Mouse (Mus musculus) neural tube, embryonic 14.5 days (tissue): ENCODE data around the gene Atp1a1. TPM values are rescaled to one million over a fixed set of nuclear protein-coding genes. Genes with fewer than 3 reads are reported as not detected.

ENCODE experiments used
- ATAC-seq: fragments of 200-750 bp; cut with Nextera tagmentation; 2 replicates; pipeline ENCODE4 v1.8.0; 2017; ENCODE audit warnings: low read depth, mild to moderate bottlenecking, moderate TSS enrichment, moderate library complexity
- H3K27ac ChIP-seq: fragments of 300-500 bp; sonication (generic); 2 replicates; pipeline ENCODE4 v1.5.1; 2014; ENCODE audit warnings: low read depth, mild to moderate bottlenecking, control low read depth, low read length, moderate library complexity, mixed read lengths
- H3K27me3 ChIP-seq: fragments of 300-500 bp; sonication (generic); 2 replicates; pipeline ENCODE4 v1.6.1; 2014; ENCODE audit warnings: low read length; ENCODE audit not compliant: control insufficient read depth, insufficient read depth
- H3K36me3 ChIP-seq: fragments of 300-500 bp; sonication (generic); 2 replicates; pipeline ENCODE4 v1.6.1; 2014; ENCODE audit warnings: low read length, mixed read lengths; ENCODE audit not compliant: control insufficient read depth, insufficient read depth
- H3K4me1 ChIP-seq: fragments of 300-500 bp; sonication (generic); 2 replicates; pipeline ENCODE4 v1.6.1; 2014; ENCODE audit warnings: low read length; ENCODE audit not compliant: control insufficient read depth, insufficient read depth
- H3K4me2 ChIP-seq: fragments of 300-500 bp; sonication (generic); 2 replicates; pipeline ENCODE4 v1.6.1; 2014; ENCODE audit warnings: mild to moderate bottlenecking, low read depth, low read length, control low read depth
- H3K4me3 ChIP-seq: fragments of 300-500 bp; sonication (generic); 2 replicates; pipeline ENCODE4 v1.5.1; 2014; ENCODE audit warnings: low read depth, low read length, control low read depth, mixed read lengths
- H3K9ac ChIP-seq: fragments of 300-500 bp; sonication (generic); replicated peaks from 2 replicates; pipeline ENCODE4 v1.6.1; 2014; ENCODE audit warnings: low read depth, mild to moderate bottlenecking, control low read depth, low read length, mixed read lengths
- H3K9me3 ChIP-seq: fragments of 300-500 bp; sonication (generic); 2 replicates; pipeline ENCODE4 v1.6.1; 2016; ENCODE audit warnings: low read length; ENCODE audit not compliant: control insufficient read depth
- WGBS: fragments of 180-500 bp; shearing (Covaris S2); extraction: QIAGEN DNeasy Blood & Tissue Kit; methylation state at CpG from one replicate; pipeline ENCODE4 v1.1.7; 2014; 5-methylcytosine and 5-hydroxymethylcytosine counted together
- polyA plus RNA-seq: library from polyadenylated mRNA; unstranded; fragments of >200 nt; fragmentation: Nextera tagmentation; extraction: Ambion mirVana; gene quantifications from 2 replicates; pipeline ENCODE4 v1.2.1, GENCODE M21; 2014

Atp1a1 gene
- polyA plus RNA-seq, 1 experiment from 2014 or later, result 105 TPM

DNA sequence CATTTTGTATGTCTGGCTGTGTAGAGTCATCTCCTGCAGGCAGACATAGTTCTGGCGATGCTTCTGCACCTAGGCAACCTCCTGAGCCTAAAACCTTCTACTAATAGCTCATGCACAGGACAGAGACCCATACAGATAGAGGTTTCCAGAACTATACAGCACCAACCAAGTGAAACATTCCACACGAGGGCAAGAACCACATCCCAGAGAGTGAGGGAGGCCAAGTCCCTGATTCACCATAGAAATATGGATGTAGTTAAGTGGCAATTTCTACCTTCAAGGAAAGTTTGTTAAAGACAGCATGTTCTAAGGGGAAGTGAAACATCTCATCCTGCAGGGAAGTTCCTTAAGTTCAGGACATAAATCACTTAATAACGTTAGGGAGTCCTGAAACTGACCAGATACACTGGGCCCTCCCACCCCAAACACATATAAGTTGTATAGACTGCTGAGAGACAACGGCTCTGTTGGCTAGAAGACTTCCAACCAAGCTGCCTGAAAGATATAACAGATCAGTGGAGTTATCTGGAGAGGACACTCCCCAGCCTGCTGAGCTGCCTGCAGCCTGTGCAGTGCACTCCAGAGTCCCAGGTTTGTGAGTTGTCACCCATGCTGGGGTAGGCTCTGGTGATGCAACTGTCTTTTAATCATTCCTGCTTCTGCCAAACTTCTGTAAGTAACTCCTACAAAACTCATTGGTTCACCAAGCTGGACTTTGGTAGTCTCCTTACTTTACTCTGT, 39.7 kb upstream of the Atp1a1 start:
- H3K27ac ChIP-seq, result no peak overlapping the region
- no peak overlapping the region for H3K9ac ChIP-seq
- WGBS, result 74% methylated on average over 4 of the region's 4 CpGs

DNA sequence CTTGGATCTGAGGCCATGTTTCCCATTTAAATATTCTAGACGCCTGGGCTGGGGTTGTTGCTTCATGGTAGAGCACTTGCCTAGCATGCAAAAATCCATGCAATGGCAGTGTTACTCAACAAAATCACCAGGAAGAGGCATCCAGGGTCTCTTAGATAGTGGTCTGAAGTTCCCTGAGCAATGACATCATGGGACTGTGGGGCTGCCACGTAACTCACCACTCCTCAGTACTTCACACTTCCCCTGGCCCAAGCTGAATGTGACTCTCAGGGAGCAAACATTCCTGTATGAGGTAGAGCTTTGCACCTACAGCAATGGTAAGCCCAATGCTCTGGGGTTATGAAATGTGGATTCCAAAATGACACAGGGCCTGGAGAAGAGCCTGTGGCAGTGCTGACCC, 38.8 kb upstream of the Atp1a1 start:
- H3K27ac ChIP-seq, result no peak overlapping the region
- no peak overlapping the region for H3K4me3 ChIP-seq
- 77% methylated on average over 2 of the region's 2 CpGs for WGBS
- no peak overlapping the region for H3K4me2 ChIP-seq
- H3K9ac ChIP-seq, result no peak overlapping the region
- no peak for ATAC-seq
- H3K36me3 ChIP-seq, result no peaks in the 10 kb centered on the region
- H3K27me3 ChIP-seq, result no peaks in the 10 kb centered on the region
- H3K4me1 ChIP-seq, result no peaks in the 10 kb centered on the region
- no peaks in the 10 kb centered on the region for H3K9me3 ChIP-seq

More for the DNA sequence above, 39.7 kb upstream of the Atp1a1 start:
- no peaks in the 10 kb centered on the region for H3K4me1 ChIP-seq
- H3K27me3 ChIP-seq, result no peaks in the 10 kb centered on the region
- ATAC-seq, result no peak
- H3K9me3 ChIP-seq, result no peaks in the 10 kb centered on the region
- H3K4me3 ChIP-seq, result no peak overlapping the region
- H3K36me3 ChIP-seq, result no peaks in the 10 kb centered on the region
- H3K4me2 ChIP-seq, result no peak overlapping the region

DNA sequence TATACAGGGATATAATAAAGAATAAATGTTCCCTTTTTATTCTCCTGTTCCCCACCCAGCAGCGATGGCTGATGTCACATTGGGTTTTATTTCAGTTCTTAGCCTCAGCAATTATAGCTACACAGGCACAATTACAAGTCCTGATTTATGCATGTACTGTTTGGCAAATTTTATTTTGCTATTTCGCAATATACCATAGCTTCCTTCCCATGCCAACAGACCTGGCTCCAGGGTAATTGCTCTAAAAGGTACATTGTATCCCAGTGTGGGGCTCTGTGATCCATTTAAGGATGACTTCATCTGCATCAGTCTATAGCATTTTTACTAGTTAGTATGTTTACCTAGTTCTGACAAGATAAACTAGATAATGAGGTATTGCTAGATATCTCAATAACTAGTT, 33.7 kb upstream of the Atp1a1 start:
- no peak overlapping the region for H3K4me3 ChIP-seq

DNA sequence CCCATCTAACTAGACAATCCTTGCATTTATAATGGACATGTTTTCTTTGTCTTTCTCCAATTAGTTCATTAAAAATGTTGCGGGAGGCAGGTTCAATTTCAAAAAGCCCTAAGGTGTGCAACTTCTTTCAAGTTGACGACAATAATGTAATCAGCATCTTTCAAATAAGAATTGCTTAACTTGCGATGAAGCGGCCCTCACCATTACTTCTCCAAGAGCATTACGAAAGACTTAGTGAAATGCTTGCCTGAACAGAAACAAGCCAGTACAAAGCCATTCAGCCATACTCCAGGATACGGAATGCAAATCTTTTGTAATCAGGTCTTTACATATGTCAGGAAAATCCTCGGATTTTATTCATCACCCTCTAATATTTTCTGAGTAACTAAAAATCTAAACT, 32.0 kb upstream of the Atp1a1 start:
- no peak for ATAC-seq
- Histone ChIP-seq H3K4me2 (no peak overlapping the region), H3K9ac (no peak overlapping the region), H3K27me3 (no peaks in the 10 kb centered on the region), H3K9me3 (no peaks in the 10 kb centered on the region), H3K4me1 (peaks cover 6% of the 10 kb centered on the region; the same call in 1 of the 2 replicates), H3K27ac (no peak overlapping the region), H3K36me3 (no peaks in the 10 kb centered on the region), H3K4me3 (no peak overlapping the region)
- 84% methylated on average over 7 of the region's 7 CpGs for WGBS

More for the DNA sequence above, 33.7 kb upstream of the Atp1a1 start:
- Histone ChIP-seq H3K27ac (no peak overlapping the region), H3K27me3 (no peaks in the 10 kb centered on the region), H3K4me2 (no peak overlapping the region), H3K4me1 (peaks cover 6% of the 10 kb centered on the region; the same call in 1 of the 2 replicates), H3K36me3 (no peaks in the 10 kb centered on the region), H3K9ac (no peak overlapping the region), H3K9me3 (no peaks in the 10 kb centered on the region)
- ATAC-seq, result no peak
- 74% methylated on average over 2 of the region's 2 CpGs for WGBS

DNA sequence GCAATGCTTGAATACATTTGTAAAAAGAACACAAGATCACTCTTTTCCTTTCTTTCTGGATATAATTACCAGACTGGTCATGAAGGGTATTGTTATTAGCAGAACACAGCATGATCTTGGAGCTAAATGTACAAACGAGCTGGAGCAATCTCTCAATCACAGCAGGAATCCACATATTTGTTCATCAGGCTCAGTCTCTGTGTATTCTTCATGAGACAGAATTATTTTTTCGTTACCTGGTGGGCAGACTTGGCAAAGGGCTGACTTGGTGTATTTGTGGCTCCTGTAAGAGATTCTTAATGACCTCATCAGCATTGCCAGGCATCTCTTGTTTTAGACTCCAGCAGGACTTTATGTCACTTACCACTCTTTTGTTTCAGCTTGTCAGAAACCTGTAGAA, 31.6 kb upstream of the Atp1a1 start:
- ATAC-seq, result no peak
- Histone ChIP-seq H3K9ac (no peak overlapping the region), H3K27me3 (no peaks in the 10 kb centered on the region), H3K27ac (no peak overlapping the region), H3K9me3 (no peaks in the 10 kb centered on the region), H3K4me1 (peaks cover 6% of the 10 kb centered on the region; the same call in 1 of the 2 replicates), H3K4me3 (no peak overlapping the region), H3K36me3 (no peaks in the 10 kb centered on the region), H3K4me2 (no peak overlapping the region)
- 51% methylated on average over 2 of the region's 2 CpGs for WGBS

DNA sequence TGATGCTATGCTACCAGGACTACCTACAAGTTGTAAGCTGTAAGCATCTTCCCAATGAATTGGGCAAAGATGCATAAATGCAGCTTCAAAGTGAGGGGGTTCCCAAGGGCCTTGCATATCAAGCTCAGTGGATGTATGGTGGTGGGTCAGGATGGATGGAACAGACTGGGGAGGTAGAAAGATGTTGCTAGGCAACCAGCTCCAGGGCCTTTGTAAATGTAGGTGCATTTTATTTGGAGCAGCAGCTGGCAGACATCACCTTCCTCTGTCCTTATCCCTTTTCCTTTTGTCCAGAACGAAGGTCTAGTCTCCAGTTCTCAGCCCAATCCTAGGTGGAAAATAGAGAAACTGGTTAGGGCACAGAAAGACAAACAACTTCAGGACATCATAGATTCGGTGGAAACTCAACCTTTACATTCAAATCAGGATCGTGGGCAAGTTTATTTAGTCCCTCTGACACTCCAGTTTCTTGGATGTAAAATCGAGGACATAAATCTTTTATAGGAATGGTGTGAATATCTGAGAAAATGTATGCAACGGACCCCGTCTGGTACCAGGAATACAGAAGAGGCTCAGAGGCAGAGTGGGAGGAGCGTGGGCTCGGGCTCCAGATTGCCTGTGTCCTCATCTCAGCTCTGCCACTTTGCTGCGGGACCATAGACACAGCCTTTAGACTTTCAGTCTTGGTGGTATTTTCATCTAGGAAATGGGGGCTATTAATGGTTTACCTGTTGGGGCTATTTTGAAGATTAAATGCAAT, 29.8 kb upstream of the Atp1a1 start:
- ATAC-seq, result peak; percentile 54; the same call in 1 of the 2 replicates
- Histone ChIP-seq H3K4me1 (peaks cover 6% of the 10 kb centered on the region; the same call in 1 of the 2 replicates), H3K27ac (no peak overlapping the region), H3K4me3 (no peak overlapping the region), H3K27me3 (no peaks in the 10 kb centered on the region), H3K4me2 (no peak overlapping the region), H3K9me3 (no peaks in the 10 kb centered on the region), H3K9ac (no peak overlapping the region), H3K36me3 (no peaks in the 10 kb centered on the region)
- 73% methylated on average over 9 of the region's 9 CpGs for WGBS

DNA sequence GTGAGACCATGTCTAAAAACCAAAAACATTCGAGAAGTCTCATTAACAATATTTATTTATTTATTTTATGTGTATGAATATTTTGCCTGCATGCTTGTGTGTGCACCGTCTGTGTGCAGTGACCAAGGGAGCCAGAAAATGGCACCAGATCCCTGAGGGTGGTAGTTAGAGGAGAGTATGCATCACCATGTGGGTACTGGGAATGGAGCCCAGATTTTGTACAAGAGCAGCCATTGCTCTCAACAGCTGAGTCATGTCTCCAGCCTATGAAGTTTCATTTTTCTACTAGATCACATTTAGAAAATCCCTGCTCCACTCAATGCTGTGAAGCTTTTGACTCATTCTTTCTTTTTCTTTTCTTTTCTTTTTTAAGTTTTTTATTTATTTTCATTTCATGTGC, 23.8 kb upstream of the Atp1a1 start:
- no peaks in the 10 kb centered on the region for H3K9me3 ChIP-seq
- H3K9ac ChIP-seq, result no peak overlapping the region
- 82% methylated on average over 2 of the region's 2 CpGs for WGBS
- no peaks in the 10 kb centered on the region for H3K36me3 ChIP-seq
- H3K4me3 ChIP-seq, result no peak overlapping the region
- H3K27me3 ChIP-seq, result no peaks in the 10 kb centered on the region
- no peak overlapping the region for H3K4me2 ChIP-seq
- no peak overlapping the region for H3K27ac ChIP-seq
- no peak for ATAC-seq
- H3K4me1 ChIP-seq, result no peaks in the 10 kb centered on the region

DNA sequence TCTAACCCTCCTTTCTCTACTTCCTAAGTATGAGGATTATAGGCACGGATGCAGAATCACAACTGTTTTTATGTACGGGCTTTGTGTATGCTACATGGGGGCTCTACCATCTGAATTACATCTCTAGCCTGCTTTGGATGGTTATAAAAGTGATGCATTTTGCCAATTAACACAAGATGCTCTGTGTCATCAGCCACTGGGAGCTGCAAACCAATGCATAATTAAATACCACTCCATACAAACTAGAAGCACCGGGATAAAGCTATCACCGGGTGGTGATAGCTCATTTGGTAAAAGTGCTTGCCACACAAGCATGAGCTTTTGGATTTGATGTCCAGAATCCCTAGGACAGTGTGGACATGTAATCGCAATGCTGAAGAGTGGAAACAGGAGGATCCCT, 19.8 kb upstream of the Atp1a1 start:
- H3K9me3 ChIP-seq, result no peaks in the 10 kb centered on the region
- H3K27me3 ChIP-seq, result no peaks in the 10 kb centered on the region
- ATAC-seq, result peak; percentile 74
- 54% methylated on average over 5 of the region's 5 CpGs for WGBS
- no peak overlapping the region for H3K9ac ChIP-seq
- H3K4me1 ChIP-seq, result no peaks in the 10 kb centered on the region
- H3K36me3 ChIP-seq, result no peaks in the 10 kb centered on the region
- H3K27ac ChIP-seq, result no peak overlapping the region
- H3K4me3 ChIP-seq, result no peak overlapping the region
- H3K4me2 ChIP-seq, result no peak overlapping the region

DNA sequence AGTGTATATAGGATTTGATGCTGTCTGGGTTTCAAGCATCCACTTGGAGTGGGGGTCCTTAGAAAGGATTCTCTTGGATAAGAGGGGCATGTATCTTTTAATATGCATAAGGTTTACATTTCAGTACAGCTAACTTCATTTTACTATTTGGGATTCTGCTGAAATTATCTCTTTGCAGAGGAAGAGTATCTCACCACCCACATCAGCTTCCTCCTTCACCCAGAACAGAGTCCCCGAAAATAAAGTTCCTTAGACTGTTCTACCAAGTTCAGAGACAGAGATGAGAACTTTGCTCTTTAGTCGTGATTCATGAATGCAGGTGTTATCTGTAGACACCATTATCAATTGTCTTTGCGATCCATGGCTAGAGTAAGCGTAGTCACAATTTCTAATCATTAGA, 14.5 kb upstream of the Atp1a1 start:
- Histone ChIP-seq H3K27me3 (no peaks in the 10 kb centered on the region), H3K4me1 (no peaks in the 10 kb centered on the region), H3K4me2 (no peak overlapping the region), H3K4me3 (no peak overlapping the region), H3K27ac (no peak overlapping the region), H3K9ac (no peak overlapping the region), H3K36me3 (no peaks in the 10 kb centered on the region), H3K9me3 (no peaks in the 10 kb centered on the region)
- no peak for ATAC-seq
- 86% methylated on average over 4 of the region's 4 CpGs for WGBS
